Mouse (Mus musculus): ENCODE measurements around the gene Prkab1.

- TF ChIP-seq ZKSCAN1 (IDR thresholded peaks at IDR 0.05; ENCODE audit: low read depth, low read length) = no peak
- no peak for TF ChIP-seq POLR2AphosphoS5 (IDR thresholded peaks at IDR 0.05; ENCODE audit: borderline replicate concordance, low read depth, low read length)
- no peak for TF ChIP-seq MAFK (IDR thresholded peaks at IDR 0.05; ENCODE audit: borderline replicate concordance, low read depth, low read length)
- no peak for TF ChIP-seq EP300 (IDR thresholded peaks at IDR 0.05; ENCODE audit: low read depth in 1 of 2, low read length in 2 of 2)
Measured at GRCm38 (mm10) chr5:116049821-116050220, 25.5 kb upstream of the Prkab1 start.
